Mouse (Mus musculus): ENCODE measurements around the gene Ces2g. TPM values are rescaled to one million over a fixed set of nuclear protein-coding genes. Genes with fewer than 3 reads are reported as not detected.

Gene Ces2g
- polyA plus RNA-seq, 1 experiment from 2014 or later: not detected

DNA sequence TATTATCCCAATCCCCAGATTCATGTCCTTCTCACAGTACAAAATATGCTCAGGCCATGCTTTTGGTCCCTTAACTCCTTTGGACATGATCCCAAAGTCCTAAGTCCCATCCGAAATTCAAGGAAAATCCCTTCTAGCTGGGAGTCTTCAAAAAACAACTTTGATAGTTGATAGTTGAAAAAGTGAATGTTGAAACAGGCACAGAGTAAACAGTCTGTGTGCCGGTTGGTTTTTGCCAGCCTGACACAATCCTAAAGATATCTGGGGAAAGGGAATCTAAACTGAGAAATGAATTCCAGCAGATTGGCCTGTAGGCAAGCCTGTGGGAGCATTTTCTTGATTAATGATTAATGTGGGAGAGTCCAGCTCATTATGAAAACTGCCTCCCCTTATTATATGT is 48.5 kb downstream of the Ces2g start:
- Histone ChIP-seq H3K9me3 (replicated peaks) (peaks cover 6% of the 10 kb centered on the region; the same call in 1 of the 2 replicates), H3K27ac (no peak overlapping the region), H3K4me1 (no peaks in the 10 kb centered on the region), H3K27me3 (ENCODE audit: low read depth, poor library complexity, severe bottlenecking) (no peaks in the 10 kb centered on the region), H3K36me3 (no peaks in the 10 kb centered on the region), H3K4me3 (no peak overlapping the region)
- 93% methylated on average over 2 of the region's 2 CpGs for WGBS
- DNase-seq (ENCODE audit: low spot score): no peak

DNA sequence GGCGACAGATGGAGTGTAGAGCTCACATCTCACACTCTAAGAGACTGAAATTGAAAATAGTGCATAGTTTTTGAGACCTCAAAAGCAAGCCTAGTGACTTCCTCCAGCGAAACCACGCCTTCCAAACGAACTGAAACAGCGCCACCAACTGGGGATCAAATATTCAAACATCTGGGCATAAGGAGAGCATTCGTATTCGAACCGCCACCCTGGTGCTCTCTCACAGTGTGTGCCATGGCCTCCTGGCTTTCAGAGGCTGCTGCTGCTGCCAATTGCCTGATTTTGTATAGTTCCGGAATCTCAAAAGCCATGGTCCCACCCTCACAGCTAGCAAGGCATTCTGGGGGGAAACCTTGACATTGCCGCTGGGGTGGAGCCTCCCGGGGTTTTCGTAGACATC is 49.6 kb downstream of the Ces2g start:
- H3K27me3 ChIP-seq (ENCODE audit: low read depth, poor library complexity, severe bottlenecking): no peaks in the 10 kb centered on the region

DNA sequence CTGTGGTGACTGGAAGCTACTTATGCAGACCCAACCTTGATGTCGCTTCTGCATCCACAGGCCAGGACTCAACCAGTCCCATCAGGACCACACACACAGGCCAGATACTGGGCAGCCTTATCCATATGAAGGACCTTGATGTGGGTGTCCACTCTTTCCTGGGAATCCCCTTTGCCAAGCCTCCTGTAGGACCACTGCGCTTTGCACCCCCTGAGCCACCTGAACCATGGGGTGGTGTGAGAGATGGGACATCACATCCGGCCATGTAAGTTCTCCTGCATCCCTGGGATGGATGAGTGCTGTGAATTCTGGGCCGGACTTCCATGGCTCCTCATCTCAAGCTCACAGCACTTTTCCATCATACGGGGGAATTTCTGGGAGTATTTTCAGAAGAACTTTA is 52.9 kb downstream of the Ces2g start:
- H3K4me3 ChIP-seq: no peak overlapping the region
- no peaks in the 10 kb centered on the region for H3K36me3 ChIP-seq
- no peaks in the 10 kb centered on the region for H3K9me3 ChIP-seq (replicated peaks)
- no peaks in the 10 kb centered on the region for H3K27me3 ChIP-seq (ENCODE audit: low read depth, poor library complexity, severe bottlenecking)
- no peaks in the 10 kb centered on the region for H3K4me1 ChIP-seq
- no peak for DNase-seq (ENCODE audit: low spot score)
- no peak overlapping the region for H3K27ac ChIP-seq
- WGBS: 89% methylated on average over 5 of the region's 5 CpGs

More for the DNA sequence above, 49.6 kb downstream of the Ces2g start:
- H3K4me1 ChIP-seq: no peaks in the 10 kb centered on the region
- H3K9me3 ChIP-seq (replicated peaks): peaks cover 6% of the 10 kb centered on the region; the same call in 1 of the 2 replicates
- WGBS: 81% methylated on average over 12 of the region's 12 CpGs
- H3K4me3 ChIP-seq: no peak overlapping the region
- no peak overlapping the region for H3K27ac ChIP-seq
- DNase-seq (ENCODE audit: low spot score): no peak
- H3K36me3 ChIP-seq: no peaks in the 10 kb centered on the region

Other genes starting within 250 kb of the Ces2g start
- not detected in 2 replicates for gene Ces2a, start 227.7 kb upstream of the Ces2g start, polyA plus RNA-seq (2016; fragmentation: Nextera tagmentation; extraction: Ambion mirVana)
- 0.11 TPM in 1 of 2 replicates, not detected in the other for gene Ces2b, start 130.1 kb upstream of the Ces2g start, polyA plus RNA-seq (2016; fragmentation: Nextera tagmentation; extraction: Ambion mirVana)
- not detected in 2 replicates for gene Ces2c, start 114.7 kb upstream of the Ces2g start, polyA plus RNA-seq (2016; fragmentation: Nextera tagmentation; extraction: Ambion mirVana)
- not detected in 2 replicates for gene Ces2e, start 35.5 kb upstream of the Ces2g start, polyA plus RNA-seq (2016; fragmentation: Nextera tagmentation; extraction: Ambion mirVana)
- gene Ces2f, start 14.4 kb upstream of the Ces2g start, polyA plus RNA-seq (2016; fragmentation: Nextera tagmentation; extraction: Ambion mirVana): 0.09 TPM in 1 of 2 replicates, not detected in the other
- not detected in 2 replicates for gene Ces2h, start 39.1 kb downstream of the Ces2g start, polyA plus RNA-seq (2016; fragmentation: Nextera tagmentation; extraction: Ambion mirVana)
- gene Ces3a, start 86.9 kb downstream of the Ces2g start, polyA plus RNA-seq (2016; fragmentation: Nextera tagmentation; extraction: Ambion mirVana): not detected in 2 replicates
- not detected in 2 replicates for gene Ces3b, start 122.0 kb downstream of the Ces2g start, polyA plus RNA-seq (2016; fragmentation: Nextera tagmentation; extraction: Ambion mirVana)
- not detected in 2 replicates for gene Ces4a, start 170.1 kb downstream of the Ces2g start, polyA plus RNA-seq (2016; fragmentation: Nextera tagmentation; extraction: Ambion mirVana)
- gene Cbfb, start 209.0 kb downstream of the Ces2g start, polyA plus RNA-seq (2016; fragmentation: Nextera tagmentation; extraction: Ambion mirVana): 64.9 and 84.6 TPM in 2 replicates